Mouse (Mus musculus): ENCODE results near the gene Hilpda.

- TF ChIP-seq CTCF (IDR thresholded peaks at IDR 0.05; ENCODE audit: borderline replicate concordance, insufficient read depth, low read depth, low read length) (no peak), POLR2A (IDR thresholded peaks at IDR 0.05; ENCODE audit: borderline replicate concordance, insufficient read depth, low read length) (no peak)
These were observed 5.4 kb upstream of the Hilpda start for GRCm38 (mm10) chr6:29266936-29267335.
